Mouse (Mus musculus) liver, postnatal 0 days (tissue): Measurements from ENCODE around the gene Rprd1b.

ENCODE experiments used
- CTCF ChIP-seq: sonication (generic); IDR thresholded peaks from 2 replicates; pipeline ENCODE4 v1.5.1; 2016; ENCODE audit warnings: antibody characterized with exemption, low read depth
- EP300 ChIP-seq: IDR thresholded peaks from 2 replicates; pipeline ENCODE4 v1.6.1; 2016; ENCODE audit warnings: antibody characterized with exemption, low read depth, mild to moderate bottlenecking

- TF ChIP-seq CTCF, result no peak
- TF ChIP-seq EP300, result no peak
Observed at GRCm38 (mm10) chr2:158120868-158121267, 92.6 kb downstream of the Rprd1b start.
